Mouse (Mus musculus): Measurements from ENCODE around the gene Tns1. TPM values are rescaled to one million over a fixed set of nuclear protein-coding genes. Genes with fewer than 3 reads are reported as not detected.

Tns1 gene
- total RNA-seq (2015) (12.4 and 15.4 TPM in 2 replicates), total RNA-seq (2017) (3.1 and 9.7 TPM in 2 replicates)

- peak; percentile 45 for ATAC-seq (replicated peaks; ENCODE audit: poor library complexity)
These were observed at the start of gene Tns1 for GRCm38 (mm10) chr1:74124021-74124981. Gene Tns1 (minus strand): TSS chr1:74124449.

GRCm38 (mm10) chr1:74172722-74173121 lies 48.5 kb upstream of the Tns1 start:
- ATAC-seq (replicated peaks; ENCODE audit: poor library complexity), result peak; percentile 90

GRCm38 (mm10) chr1:74169721-74170120 lies 45.5 kb upstream of the Tns1 start:
- no peak for ATAC-seq (replicated peaks; ENCODE audit: poor library complexity)

GRCm38 (mm10) chr1:74167136-74167535 lies 42.9 kb upstream of the Tns1 start:
- peak; percentile 85 for ATAC-seq (replicated peaks; ENCODE audit: poor library complexity)

- ATAC-seq (replicated peaks; ENCODE audit: poor library complexity), result no peak
These were observed 35.8 kb upstream of the Tns1 start for GRCm38 (mm10) chr1:74160036-74160435.

- peak; percentile 66 for ATAC-seq (replicated peaks; ENCODE audit: poor library complexity)
These were observed 35.4 kb upstream of the Tns1 start for GRCm38 (mm10) chr1:74159613-74160012.

- ATAC-seq (replicated peaks; ENCODE audit: poor library complexity), result peak; percentile 57
These were observed 32.2 kb upstream of the Tns1 start for GRCm38 (mm10) chr1:74156381-74156910.

- ATAC-seq (replicated peaks; ENCODE audit: poor library complexity), result peak; percentile 46
These were observed 31.3 kb upstream of the Tns1 start for GRCm38 (mm10) chr1:74155435-74156012.

- no peak for ATAC-seq (replicated peaks; ENCODE audit: poor library complexity)
These were observed 29.4 kb upstream of the Tns1 start, which contains the start of gene Cxcr2 for GRCm38 (mm10) chr1:74153461-74154184. Gene Cxcr2 (plus strand): TSS chr1:74153989.

- peak; percentile 62 for ATAC-seq (replicated peaks; ENCODE audit: poor library complexity)
These were observed 26.8 kb upstream of the Tns1 start for GRCm38 (mm10) chr1:74151091-74151490.

- ATAC-seq (replicated peaks; ENCODE audit: poor library complexity), result no peak
These were observed 25.9 kb upstream of the Tns1 start for GRCm38 (mm10) chr1:74150101-74150500.

GRCm38 (mm10) chr1:74149106-74149885 lies 25.0 kb upstream of the Tns1 start:
- ATAC-seq (replicated peaks; ENCODE audit: poor library complexity), result peak; percentile 40

GRCm38 (mm10) chr1:74141781-74142180 lies 17.5 kb upstream of the Tns1 start:
- ATAC-seq (replicated peaks; ENCODE audit: poor library complexity), result no peak

GRCm38 (mm10) chr1:74139415-74139814 lies 15.2 kb upstream of the Tns1 start:
- ATAC-seq (replicated peaks; ENCODE audit: poor library complexity), result peak; percentile 50

GRCm38 (mm10) chr1:74135326-74135950 lies 11.2 kb upstream of the Tns1 start:
- ATAC-seq (replicated peaks; ENCODE audit: poor library complexity), result peak; percentile 55

- ATAC-seq (replicated peaks; ENCODE audit: poor library complexity), result peak; percentile 58
These were observed 9.7 kb upstream of the Tns1 start for GRCm38 (mm10) chr1:74133954-74134353.

- ATAC-seq (replicated peaks; ENCODE audit: poor library complexity), result 0 out of 2 replicates have a peak, but pooled peaks have one; percentile 19
These were observed 7.8 kb upstream of the Tns1 start for GRCm38 (mm10) chr1:74132011-74132410.

- peak; percentile 26 for ATAC-seq (replicated peaks; ENCODE audit: poor library complexity)
These were observed 6.8 kb upstream of the Tns1 start for GRCm38 (mm10) chr1:74130883-74131659.

- peak; percentile 79 for ATAC-seq (replicated peaks; ENCODE audit: poor library complexity)
These were observed 823 bp upstream of the Tns1 start, which contains the start of gene Rufy4 for GRCm38 (mm10) chr1:74124991-74125552. Gene Rufy4 (plus strand): TSS chr1:74125541.
